Mouse (Mus musculus) testis, adult 2 months (tissue): ENCODE measurements around the gene Xlr4b. TPM values are rescaled to one million over a fixed set of nuclear protein-coding genes. Genes with fewer than 3 reads are reported as not detected.
"Not testable (repeated sequence)": the region's sequence is repeated elsewhere in the genome, so short reads cannot be mapped to it uniquely, and the experiment has no call there.

Experiments
- H3K27ac ChIP-seq: fragments of 200-500 bp; 2 replicates; pipeline ENCODE4 v1.5.1; 2012; ENCODE audit warnings: low read depth, low read length; ENCODE audit not compliant: control insufficient read depth, insufficient read depth
- H3K27me3 ChIP-seq: fragments of 200-500 bp; 2 replicates; pipeline ENCODE4 v1.6.1; 2012; ENCODE audit warnings: mild to moderate bottlenecking, low read length, moderate library complexity; ENCODE audit not compliant: control insufficient read depth, insufficient read depth
- H3K36me3 ChIP-seq: fragments of 200-500 bp; 2 replicates; pipeline ENCODE4 v1.6.1; 2012; ENCODE audit warnings: mild to moderate bottlenecking, low read length; ENCODE audit not compliant: control insufficient read depth, insufficient read depth
- H3K4me1 ChIP-seq: fragments of 200-500 bp; 2 replicates; pipeline ENCODE4 v1.6.1; 2012; ENCODE audit warnings: low read length; ENCODE audit not compliant: control insufficient read depth, insufficient read depth
- H3K4me3 ChIP-seq: fragments of 200-500 bp; 2 replicates; pipeline ENCODE4 v1.5.1; 2012; ENCODE audit warnings: low read depth, mild to moderate bottlenecking, low read length, moderate library complexity, mixed read lengths; ENCODE audit not compliant: control insufficient read depth
- CTCF ChIP-seq: fragments of 200-500 bp; IDR thresholded peaks from 2 replicates; pipeline ENCODE4 v1.5.1; 2012; ENCODE audit warnings: low read depth, mild to moderate bottlenecking, inconsistent platforms, low read length, moderate library complexity; ENCODE audit not compliant: control insufficient read depth, insufficient read depth, insufficient replicate concordance
- POLR2A ChIP-seq: fragments of 200-500 bp; IDR thresholded peaks from 2 replicates; pipeline ENCODE4 v1.6.1; 2012; ENCODE audit warnings: low read depth, mild to moderate bottlenecking, inconsistent platforms, low read length, moderate library complexity; ENCODE audit not compliant: control insufficient read depth
- polyA plus RNA-seq: library from polyadenylated mRNA; depleted of rRNA; stranded (reverse); fragments of >200 nt; gene quantifications from 2 replicates; pipeline ENCODE4 v1.2.3, GENCODE M21; 2012; rRNA removed

Gene Xlr4b
- polyA plus RNA-seq: 0.85 and 1.4 TPM in 2 replicates

- H3K27me3 ChIP-seq, H3K27ac ChIP-seq, H3K4me3 ChIP-seq, H3K4me1 ChIP-seq, H3K36me3 ChIP-seq: not testable (repeated sequence)
Observed at GRCm38 (mm10) chrX:73213819-73214564, at the start of gene Xlr4b. Xlr4b (plus strand) TSS chrX:73214333.

DNA sequence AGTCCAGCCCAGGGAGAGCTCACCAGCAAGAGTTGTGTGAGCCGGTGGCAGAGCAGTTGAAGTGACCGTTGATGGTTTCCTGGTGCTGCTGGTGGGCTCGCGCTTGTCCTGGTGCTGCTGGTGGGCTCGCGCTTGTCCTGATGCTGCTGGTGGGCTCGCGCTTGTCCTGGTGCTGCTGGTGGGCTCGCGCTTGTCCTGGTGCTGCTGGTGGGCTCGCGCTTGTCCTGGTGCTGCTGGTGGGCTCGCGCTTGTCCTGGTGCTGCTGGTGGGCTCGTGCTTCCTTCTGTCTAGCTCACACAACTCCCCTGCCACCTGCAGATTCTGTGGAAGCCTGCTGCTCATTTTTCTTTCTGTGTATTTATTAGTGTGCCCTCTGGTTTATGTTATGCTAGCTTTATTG is 37.2 kb upstream of the Xlr4b start, which contains the start of gene Spin2d:
TSS of gene Spin2d (minus strand) at position 101 of the 400 bp plus-strand sequence.
- not testable (repeated sequence) for H3K27me3 ChIP-seq, H3K36me3 ChIP-seq

GRCm38 (mm10) chrX:73191934-73192333 is 22.2 kb upstream of the Xlr4b start, which contains the start of gene Xlr3b:
Xlr3b (plus strand) TSS chrX:73192207.
- not testable (repeated sequence) for H3K27ac ChIP-seq, H3K36me3 ChIP-seq, H3K27me3 ChIP-seq, H3K4me3 ChIP-seq, H3K4me1 ChIP-seq

More for the DNA sequence above, 37.2 kb upstream of the Xlr4b start, which contains the start of gene Spin2d:
- H3K4me1 ChIP-seq, H3K4me3 ChIP-seq, H3K27ac ChIP-seq: not testable (repeated sequence)

GRCm38 (mm10) chrX:73225365-73225764 is 11.2 kb downstream of the Xlr4b start:
- Histone ChIP-seq H3K4me3 (no peak overlapping the region), H3K27me3 (no peaks in the 10 kb centered on the region), H3K4me1 (no peaks in the 10 kb centered on the region; the same call in 1 of the 2 replicates), H3K36me3 (no peaks in the 10 kb centered on the region), H3K27ac (no peak overlapping the region)
- TF ChIP-seq POLR2A (no peak), CTCF (no peak)

- no peaks in the 10 kb centered on the region for H3K36me3 ChIP-seq
- peak; percentile 76 for TF ChIP-seq POLR2A
- TF ChIP-seq CTCF: no peak
- peak within 1 kb of the TSS; percentile 89 for H3K27ac ChIP-seq
- no peaks in the 10 kb centered on the region for H3K27me3 ChIP-seq
- H3K4me3 ChIP-seq: peak within 1 kb of the TSS; percentile 95
- H3K4me1 ChIP-seq: no peaks in the 10 kb centered on the region; the same call in 1 of the 2 replicates
Observed at GRCm38 (mm10) chrX:73227914-73228605, 13.9 kb downstream of the Xlr4b start, which contains the start of gene F8a. F8a (plus strand) TSS chrX:73228291.

DNA sequence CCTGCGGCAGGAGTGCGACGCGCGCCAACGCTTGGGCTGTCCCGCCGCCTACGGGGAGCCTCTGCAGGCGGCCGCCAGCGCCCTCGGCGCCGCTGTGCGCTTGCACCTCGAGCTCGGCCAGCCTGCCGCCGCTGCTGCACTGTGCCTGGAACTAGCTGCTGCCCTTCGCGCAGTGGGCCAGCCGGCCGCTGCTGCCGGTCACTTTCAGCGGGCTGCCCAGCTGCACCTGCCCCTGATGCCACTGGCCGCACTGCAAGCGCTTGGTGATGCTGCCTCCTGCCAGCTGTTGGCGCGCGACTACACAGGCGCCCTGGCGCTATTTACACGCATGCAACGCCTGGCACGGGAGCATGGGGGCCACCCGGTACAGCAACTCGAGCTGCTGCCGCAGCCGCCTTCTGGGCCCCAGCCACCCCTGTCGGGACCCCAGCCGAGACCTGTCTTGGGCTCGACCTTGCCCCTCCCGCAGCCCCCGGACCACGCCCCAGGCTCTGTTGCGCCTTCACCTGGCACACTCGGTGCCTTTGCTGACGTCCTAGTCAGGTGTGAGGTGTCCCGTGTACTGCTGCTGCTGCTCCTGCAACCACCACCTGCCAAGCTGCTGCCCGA is 14.6 kb downstream of the Xlr4b start:
- H3K4me1 ChIP-seq: no peaks in the 10 kb centered on the region; the same call in 1 of the 2 replicates
- no peaks in the 10 kb centered on the region for H3K27me3 ChIP-seq
- H3K4me3 ChIP-seq: peak overlapping the region; percentile 95
- TF ChIP-seq CTCF (no peak), POLR2A (no peak; the same call in 1 of the 2 replicates)
- no peaks in the 10 kb centered on the region for H3K36me3 ChIP-seq
- peak overlapping the region; percentile 89 for H3K27ac ChIP-seq

DNA sequence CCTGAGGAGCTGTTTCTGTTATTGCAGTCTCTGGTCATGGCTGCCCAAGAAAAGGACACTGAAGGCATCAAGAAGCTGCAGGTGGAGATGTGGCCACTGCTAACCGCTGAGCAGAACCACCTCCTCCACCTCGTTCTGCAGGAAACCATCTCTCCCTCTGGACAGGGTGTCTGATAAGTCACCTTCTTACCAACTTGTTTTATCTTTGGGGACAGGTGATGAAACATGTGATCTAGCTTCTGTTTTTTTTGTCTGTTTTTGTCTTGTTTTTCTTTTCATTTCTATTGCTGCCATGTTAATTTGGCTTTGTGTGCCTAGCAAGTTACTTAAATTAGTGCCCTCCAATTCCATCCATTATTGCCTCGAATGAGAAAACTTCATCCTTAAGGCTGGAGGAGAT is 15.2 kb downstream of the Xlr4b start:
- Histone ChIP-seq H3K4me3 (peak overlapping the region; percentile 95), H3K27me3 (no peaks in the 10 kb centered on the region), H3K27ac (no peak overlapping the region), H3K36me3 (no peaks in the 10 kb centered on the region), H3K4me1 (no peaks in the 10 kb centered on the region; the same call in 1 of the 2 replicates)
- no peak for TF ChIP-seq CTCF
- no peak for TF ChIP-seq POLR2A

DNA sequence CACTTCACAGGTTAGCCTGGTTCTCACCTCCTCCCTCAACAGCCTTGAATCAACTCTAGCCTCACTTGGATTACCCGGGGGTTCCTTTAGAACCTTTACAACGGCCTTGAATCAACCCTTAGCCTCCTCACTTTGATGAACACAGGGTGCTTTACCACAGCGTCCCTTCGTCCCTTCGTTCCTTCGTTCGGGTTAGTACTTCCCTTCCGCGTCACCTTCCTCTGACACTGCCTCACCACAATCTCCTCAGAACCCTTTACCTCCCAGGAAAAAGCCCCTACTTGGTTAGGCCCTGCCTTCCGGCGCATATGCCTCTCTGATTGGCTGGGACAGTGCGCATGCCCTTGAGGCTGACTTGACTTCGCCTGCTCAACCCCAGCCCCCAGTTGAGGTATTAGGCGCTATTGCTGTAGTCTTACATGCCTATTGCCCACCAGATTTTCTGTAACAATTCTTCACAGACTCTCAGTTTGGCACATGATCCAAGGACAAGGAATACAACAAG is 28.7 kb downstream of the Xlr4b start, which contains the start of gene Xlr4c:
TSS of gene Xlr4c (minus strand) at position 310 of the 505 bp plus-strand sequence.
- H3K36me3 ChIP-seq, H3K27ac ChIP-seq, H3K4me1 ChIP-seq, H3K4me3 ChIP-seq, H3K27me3 ChIP-seq: not testable (repeated sequence)

GRCm38 (mm10) chrX:73262428-73262827 is 48.3 kb downstream of the Xlr4b start:
- not testable (repeated sequence) for H3K36me3 ChIP-seq, H3K4me3 ChIP-seq, H3K27ac ChIP-seq, H3K4me1 ChIP-seq, H3K27me3 ChIP-seq

GRCm38 (mm10) chrX:73265270-73265669 is 51.1 kb downstream of the Xlr4b start, which contains the start of gene Xlr3c:
Xlr3c (minus strand) TSS chrX:73265390.
- peak within 1 kb of the TSS; percentile 9; the same call in 1 of the 2 replicates for H3K4me3 ChIP-seq
- H3K27me3 ChIP-seq, H3K4me1 ChIP-seq, H3K36me3 ChIP-seq, H3K27ac ChIP-seq: not testable (repeated sequence)
